Mouse (Mus musculus): ENCODE results near the gene Chn2. TPM values are rescaled to one million over a fixed set of nuclear protein-coding genes. Genes with fewer than 3 reads are reported as not detected.

Chn2 gene
- total and polyA plus RNA-seq, 2 experiments from 2014 or later: 33.3 to 49.4 TPM

GRCm38 (mm10) chr6:54130881-54131280 lies 91.5 kb downstream of the Chn2 start:
- DNase-seq (no peak), ATAC-seq (no peak)
- Histone ChIP-seq H3K4me3 (ENCODE audit: low read depth, low read length) (no peak overlapping the region), H3K9me3 (ENCODE audit: low read length) (no peaks in the 10 kb centered on the region), H3K9ac (no peak overlapping the region), H3K36me3 (ENCODE audit: insufficient read depth) (no peaks in the 10 kb centered on the region), H3K27ac (ENCODE audit: low read depth, low read length) (no peak overlapping the region), H3K4me1 (ENCODE audit: insufficient read depth) (peaks cover 7% of the 10 kb centered on the region; the same call in 1 of the 2 replicates), H3K4me2 (ENCODE audit: low read depth) (no peak overlapping the region), H3K27me3 (ENCODE audit: insufficient read depth, low read length) (no peaks in the 10 kb centered on the region)
- 93% methylated on average over 3 of the region's 3 CpGs for whole genome bisulfite sequencing
- TF ChIP-seq CTCF (IDR thresholded peaks at IDR 0.05; ENCODE audit: low read depth): no peak

GRCm38 (mm10) chr6:54132576-54132975 lies 93.2 kb downstream of the Chn2 start:
- Histone ChIP-seq H3K4me3 (ENCODE audit: low read depth, low read length) (no peak overlapping the region), H3K9ac (no peak overlapping the region), H3K36me3 (ENCODE audit: insufficient read depth) (no peaks in the 10 kb centered on the region), H3K4me1 (ENCODE audit: insufficient read depth) (peaks cover 7% of the 10 kb centered on the region; the same call in 1 of the 2 replicates), H3K27me3 (ENCODE audit: insufficient read depth, low read length) (no peaks in the 10 kb centered on the region), H3K27ac (ENCODE audit: low read depth, low read length) (no peak overlapping the region), H3K4me2 (ENCODE audit: low read depth) (no peak overlapping the region), H3K9me3 (ENCODE audit: low read length) (no peaks in the 10 kb centered on the region)
- ATAC-seq (no peak), DNase-seq (no peak)
- no peak for TF ChIP-seq CTCF (IDR thresholded peaks at IDR 0.05; ENCODE audit: low read depth)
- WGBS: 41% methylated on average over 1 of the region's 1 CpGs

- no peaks in the 10 kb centered on the region for H3K27me3 ChIP-seq (ENCODE audit: insufficient read depth, low read length)
- H3K36me3 ChIP-seq (ENCODE audit: insufficient read depth): no peaks in the 10 kb centered on the region
- ATAC-seq (no peak), DNase-seq (no peak)
- no peak for TF ChIP-seq CTCF (IDR thresholded peaks at IDR 0.05; ENCODE audit: low read depth)
- H3K4me3 ChIP-seq (ENCODE audit: low read depth, low read length): no peak overlapping the region
- H3K9ac ChIP-seq: no peak overlapping the region
- no peak overlapping the region for H3K4me2 ChIP-seq (ENCODE audit: low read depth)
- H3K9me3 ChIP-seq (ENCODE audit: low read length): no peaks in the 10 kb centered on the region
- no peak overlapping the region for H3K27ac ChIP-seq (ENCODE audit: low read depth, low read length)
- WGBS: 72% methylated on average over 5 of the region's 5 CpGs
- H3K4me1 ChIP-seq (ENCODE audit: insufficient read depth): peaks cover 7% of the 10 kb centered on the region; the same call in 1 of the 2 replicates
Observed at GRCm38 (mm10) chr6:54133231-54133630, 93.9 kb downstream of the Chn2 start.

- no peak for TF ChIP-seq CTCF (IDR thresholded peaks at IDR 0.05; ENCODE audit: low read depth)
- H3K4me3 ChIP-seq (ENCODE audit: low read depth, low read length): no peak overlapping the region
- no peak overlapping the region for H3K9ac ChIP-seq
- H3K27ac ChIP-seq (ENCODE audit: low read depth, low read length): no peak overlapping the region
- H3K9me3 ChIP-seq (ENCODE audit: low read length): no peaks in the 10 kb centered on the region
- H3K27me3 ChIP-seq (ENCODE audit: insufficient read depth, low read length): no peaks in the 10 kb centered on the region
- no peak for ATAC-seq
- no peaks in the 10 kb centered on the region for H3K36me3 ChIP-seq (ENCODE audit: insufficient read depth)
- no peak for DNase-seq
- H3K4me1 ChIP-seq (ENCODE audit: insufficient read depth): no peaks in the 10 kb centered on the region; the same call in 1 of the 2 replicates
- no peak overlapping the region for H3K4me2 ChIP-seq (ENCODE audit: low read depth)
- 79% methylated on average over 9 of the region's 9 CpGs for WGBS
Observed at GRCm38 (mm10) chr6:54138157-54138556, 98.8 kb downstream of the Chn2 start.

GRCm38 (mm10) chr6:54140488-54140887 lies 101.1 kb downstream of the Chn2 start:
- Histone ChIP-seq H3K4me1 (ENCODE audit: insufficient read depth) (no peaks in the 10 kb centered on the region; the same call in 1 of the 2 replicates), H3K27me3 (ENCODE audit: insufficient read depth, low read length) (no peaks in the 10 kb centered on the region), H3K9ac (no peak overlapping the region), H3K9me3 (ENCODE audit: low read length) (no peaks in the 10 kb centered on the region), H3K27ac (ENCODE audit: low read depth, low read length) (no peak overlapping the region), H3K4me2 (ENCODE audit: low read depth) (no peak overlapping the region), H3K36me3 (ENCODE audit: insufficient read depth) (no peaks in the 10 kb centered on the region), H3K4me3 (ENCODE audit: low read depth, low read length) (no peak overlapping the region)
- TF ChIP-seq CTCF (IDR thresholded peaks at IDR 0.05; ENCODE audit: low read depth): no peak
- DNase-seq (no peak), ATAC-seq (peak; percentile 54; the same call in 1 of the 2 replicates)
- WGBS: 85% methylated on average over 4 of the region's 4 CpGs

- ATAC-seq (no peak), DNase-seq (no peak)
- no peaks in the 10 kb centered on the region for H3K27me3 ChIP-seq (ENCODE audit: insufficient read depth, low read length)
- no peaks in the 10 kb centered on the region for H3K36me3 ChIP-seq (ENCODE audit: insufficient read depth)
- H3K4me1 ChIP-seq (ENCODE audit: insufficient read depth): no peaks in the 10 kb centered on the region; the same call in 1 of the 2 replicates
- H3K27ac ChIP-seq (ENCODE audit: low read depth, low read length): no peak overlapping the region
- no peak overlapping the region for H3K9ac ChIP-seq
- H3K4me3 ChIP-seq (ENCODE audit: low read depth, low read length): no peak overlapping the region
- H3K9me3 ChIP-seq (ENCODE audit: low read length): no peaks in the 10 kb centered on the region
- H3K4me2 ChIP-seq (ENCODE audit: low read depth): no peak overlapping the region
- no peak for TF ChIP-seq CTCF (IDR thresholded peaks at IDR 0.05; ENCODE audit: low read depth)
- 50% methylated on average over 3 of the region's 3 CpGs for WGBS
Observed at GRCm38 (mm10) chr6:54141165-54141564, 101.8 kb downstream of the Chn2 start.

- WGBS: 67% methylated on average over 11 of the region's 11 CpGs
- ATAC-seq: no peak
- no peak overlapping the region for H3K27ac ChIP-seq (ENCODE audit: low read depth, low read length)
Observed at GRCm38 (mm10) chr6:54142848-54143651, 103.7 kb downstream of the Chn2 start.

More at GRCm38 (mm10) chr6:54142848-54143651, 103.7 kb downstream of the Chn2 start:
- TF ChIP-seq CTCF (IDR thresholded peaks at IDR 0.05; ENCODE audit: low read depth): no peak
- Histone ChIP-seq H3K4me1 (ENCODE audit: insufficient read depth) (no peaks in the 10 kb centered on the region; the same call in 1 of the 2 replicates), H3K4me3 (ENCODE audit: low read depth, low read length) (no peak overlapping the region), H3K9ac (no peak overlapping the region), H3K36me3 (ENCODE audit: insufficient read depth) (no peaks in the 10 kb centered on the region), H3K9me3 (ENCODE audit: low read length) (no peaks in the 10 kb centered on the region), H3K27me3 (ENCODE audit: insufficient read depth, low read length) (no peaks in the 10 kb centered on the region), H3K4me2 (ENCODE audit: low read depth) (no peak overlapping the region)
- DNase-seq: no peak

Measured in forebrain, postnatal 0 days (tissue).